Mouse (Mus musculus) yolk sac, embryonic 10.5 days (tissue): ENCODE data around the gene Dst.
"Not testable (repeated sequence)": the region's sequence is repeated elsewhere in the genome, so short reads cannot be mapped to it uniquely, and the experiment has no call there.

Source experiments
- DNase-seq: peaks from one replicate; pipeline ENCODE4 v3.0.0-alpha.2; 2017; ENCODE audit warnings: low spot score

Dst gene

DNA sequence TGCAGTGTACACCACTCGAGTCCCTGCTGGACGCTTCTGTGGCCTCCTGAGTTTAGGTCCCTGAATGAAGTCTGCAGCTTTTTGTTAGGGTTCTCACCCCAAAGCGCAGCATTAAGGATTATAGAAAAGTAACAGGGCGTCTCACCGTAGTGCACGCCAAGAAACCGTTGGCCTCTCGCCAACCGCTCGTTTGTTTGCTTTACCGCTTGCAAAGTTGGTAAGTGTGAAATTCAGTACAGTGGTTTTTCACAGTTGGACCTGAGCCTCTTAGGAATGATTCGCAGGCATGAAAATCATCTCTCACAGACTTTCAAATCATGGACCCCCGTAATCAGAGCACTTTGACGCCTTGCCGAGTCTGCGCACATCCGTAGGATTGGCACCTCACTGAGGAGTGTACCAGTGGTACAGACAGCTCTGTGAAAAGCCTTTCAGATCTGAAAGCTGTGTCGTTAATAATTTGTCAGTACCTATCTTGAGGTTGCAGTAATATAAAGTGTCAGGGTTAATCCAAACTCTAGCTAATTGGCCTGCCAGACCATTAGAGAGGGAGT lies 390.7 kb downstream of the Dst start:
- no peak for DNase-seq

DNA sequence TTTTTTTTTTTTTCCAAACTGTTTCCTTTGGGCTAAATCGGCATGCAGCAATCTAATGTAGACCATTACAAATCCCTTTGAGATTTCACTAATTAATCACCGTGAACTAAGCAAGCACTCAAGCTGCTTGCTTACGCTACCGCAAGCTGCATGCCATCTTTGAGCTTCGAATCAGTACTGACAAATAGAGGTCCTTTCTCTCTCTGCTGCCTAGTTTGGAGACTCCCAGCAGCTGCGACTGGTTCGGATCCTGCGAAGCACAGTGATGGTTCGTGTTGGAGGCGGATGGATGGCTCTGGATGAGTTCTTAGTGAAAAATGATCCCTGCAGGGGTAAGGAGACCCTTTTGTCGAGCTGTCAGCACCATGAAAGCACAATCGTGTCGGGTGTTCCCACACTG lies 391.5 kb downstream of the Dst start:
- DNase-seq = no peak

DNA sequence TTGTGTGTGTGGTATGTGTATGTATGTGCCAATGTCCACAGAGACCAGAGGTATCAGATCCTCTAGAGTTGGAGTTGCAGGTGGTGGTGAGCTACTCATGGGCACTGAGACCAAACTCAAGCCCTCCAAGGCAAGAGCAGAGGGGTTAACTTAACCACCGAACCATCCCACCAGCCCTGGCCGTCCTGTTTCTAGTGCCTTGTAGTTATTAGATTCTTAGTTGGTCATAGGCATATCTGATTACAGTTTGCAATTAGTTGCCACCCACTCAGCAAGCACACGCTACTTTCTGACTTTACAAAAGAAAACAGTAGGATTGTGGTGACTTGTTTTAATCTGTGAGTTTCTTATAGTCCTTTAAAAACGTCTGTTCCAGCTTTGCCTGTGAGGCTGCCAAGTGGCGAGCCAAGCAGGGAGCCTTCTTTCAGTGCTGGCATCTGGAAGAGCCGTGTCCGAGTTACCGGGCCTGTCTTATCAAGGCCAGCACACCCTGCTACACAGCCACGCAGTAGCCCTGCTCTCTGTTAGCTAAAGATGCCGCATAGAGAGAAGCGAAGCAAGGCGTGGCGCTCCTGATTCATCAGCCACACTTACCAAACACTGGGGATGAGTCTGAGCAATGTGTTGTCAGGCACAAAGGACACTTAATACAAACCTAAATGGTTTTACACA lies 392.4 kb downstream of the Dst start:
- no peak for DNase-seq

DNA sequence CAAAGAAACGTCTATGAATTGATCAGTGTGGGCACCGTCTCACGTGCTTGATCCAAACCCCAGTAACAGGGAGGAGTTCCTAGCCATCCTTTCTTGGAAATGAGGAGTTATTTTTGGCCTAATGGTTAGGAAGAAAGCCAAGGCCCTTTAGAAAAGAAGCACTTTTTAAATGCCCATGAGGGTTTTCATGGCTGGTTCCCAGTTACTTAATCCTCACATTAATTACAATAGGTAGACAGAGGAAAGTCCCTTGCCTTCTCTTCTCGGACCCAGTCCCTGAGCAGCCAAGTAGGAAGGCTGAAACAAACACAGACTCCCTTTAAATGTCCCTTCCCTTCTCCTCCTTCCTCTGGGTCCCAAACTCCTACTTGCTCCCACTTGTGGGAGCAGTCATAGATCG lies 396.2 kb downstream of the Dst start:
- DNase-seq = no peak

DNA sequence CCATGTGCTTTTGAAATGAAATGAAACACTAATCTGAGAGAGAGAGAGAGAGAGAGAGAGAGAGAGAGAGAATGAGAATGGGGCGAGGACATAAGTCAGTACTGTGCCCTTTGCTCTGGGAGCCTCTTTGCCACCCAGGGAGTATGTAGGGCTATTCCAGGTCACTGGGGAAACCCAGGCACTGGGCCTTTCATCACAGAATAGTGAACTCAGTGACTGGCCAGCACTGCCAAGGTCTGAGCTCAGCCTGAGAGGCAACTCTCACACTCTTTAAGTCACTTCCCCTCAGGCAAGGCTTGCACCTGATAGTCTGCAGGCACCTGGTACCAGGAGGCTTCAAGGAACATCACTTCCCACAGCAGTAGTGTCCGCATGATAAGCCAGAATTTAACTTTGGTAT lies 398.7 kb downstream of the Dst start:
- no peak for DNase-seq

DNA sequence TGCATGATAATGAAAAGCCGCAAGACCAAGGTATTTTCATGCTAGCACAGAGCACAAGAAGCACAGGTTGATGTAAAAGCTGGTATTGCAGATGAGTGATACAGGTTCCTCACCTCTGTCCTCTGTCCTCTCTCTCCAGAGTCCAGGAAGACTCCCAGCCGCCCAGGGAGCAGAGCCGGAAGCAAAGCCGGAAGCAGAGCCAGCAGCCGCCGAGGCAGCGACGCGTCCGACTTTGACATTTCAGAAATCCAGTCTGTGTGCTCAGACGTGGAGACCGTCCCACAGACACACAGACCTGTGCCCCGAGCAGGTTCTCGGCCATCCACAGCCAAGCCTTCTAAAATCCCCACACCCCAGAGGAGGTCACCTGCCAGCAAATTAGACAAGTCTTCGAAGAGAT lies 399.2 kb downstream of the Dst start:
- no peak for DNase-seq

DNA sequence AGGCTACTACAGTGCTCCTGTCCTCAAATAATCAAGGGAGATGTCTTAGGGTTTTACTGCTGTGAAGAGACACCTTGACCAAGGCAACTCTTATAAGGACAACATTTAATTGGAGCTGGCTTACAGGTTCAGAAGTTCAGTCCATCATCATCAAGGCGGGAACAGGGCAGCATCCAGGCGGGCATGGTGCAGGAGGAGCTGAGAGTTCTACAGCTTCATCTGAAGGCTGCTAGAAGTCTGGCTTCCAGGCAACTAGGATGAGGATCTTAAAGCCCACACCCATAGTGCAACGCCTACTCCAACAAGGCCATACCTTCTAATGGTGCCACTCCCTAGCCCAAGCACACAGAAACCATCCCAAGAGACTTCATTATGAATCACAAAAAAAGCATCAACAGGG lies 400.8 kb downstream of the Dst start:
- not testable (repeated sequence) for DNase-seq

DNA sequence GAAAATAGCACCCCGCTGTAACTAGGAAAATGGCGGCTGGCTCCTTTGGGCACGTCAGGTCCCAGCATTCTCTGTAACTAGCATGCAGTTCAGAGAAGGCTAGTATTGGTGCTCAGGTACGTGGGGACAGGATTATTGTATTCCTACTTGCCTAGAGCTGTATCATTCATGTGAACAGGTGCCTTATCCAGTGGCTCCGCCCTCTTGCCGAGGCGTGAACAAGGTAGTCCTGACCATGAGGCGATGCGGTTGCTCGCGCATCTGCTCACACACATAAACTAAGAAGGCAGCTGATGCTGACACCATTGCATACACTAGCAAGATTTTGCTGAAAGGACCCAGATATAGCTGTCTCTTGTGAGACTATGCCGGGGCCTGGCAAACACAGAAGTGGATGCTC lies 401.4 kb downstream of the Dst start:
- no peak for DNase-seq

DNA sequence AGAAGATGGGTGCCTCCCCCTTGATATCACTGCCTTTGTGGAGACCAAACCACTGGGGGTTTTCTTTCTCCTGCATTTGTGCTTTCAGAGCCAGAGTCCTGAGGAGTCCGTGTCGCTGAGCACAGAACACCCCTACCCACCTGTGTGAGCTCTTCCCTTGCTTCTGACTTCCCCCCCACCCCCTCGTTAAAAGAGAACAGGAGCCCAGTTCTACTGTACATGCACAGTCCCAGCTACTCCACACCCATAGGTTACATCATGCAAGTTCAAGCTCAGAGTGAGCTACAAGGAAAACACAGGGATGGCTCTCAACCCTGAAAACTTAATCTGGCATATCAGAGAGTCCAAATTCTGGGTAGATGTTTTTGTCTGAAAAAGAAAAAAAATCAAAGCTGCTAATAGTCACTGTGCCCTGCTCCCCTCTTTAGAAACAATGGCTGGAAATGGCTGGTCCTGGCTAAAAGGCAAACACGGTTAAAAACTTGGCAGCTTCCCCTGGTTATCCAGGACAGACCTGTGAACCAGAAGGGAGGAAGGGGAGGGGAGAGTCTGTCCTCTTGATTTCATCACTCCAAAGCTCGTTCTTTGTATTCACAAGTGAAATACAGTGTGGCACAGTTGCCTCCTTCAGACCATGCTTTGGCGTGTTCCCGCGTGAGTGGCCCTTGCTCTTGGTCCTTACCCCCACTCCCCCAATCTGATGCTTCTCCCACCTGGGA lies 402.7 kb downstream of the Dst start:
- DNase-seq = no peak

DNA sequence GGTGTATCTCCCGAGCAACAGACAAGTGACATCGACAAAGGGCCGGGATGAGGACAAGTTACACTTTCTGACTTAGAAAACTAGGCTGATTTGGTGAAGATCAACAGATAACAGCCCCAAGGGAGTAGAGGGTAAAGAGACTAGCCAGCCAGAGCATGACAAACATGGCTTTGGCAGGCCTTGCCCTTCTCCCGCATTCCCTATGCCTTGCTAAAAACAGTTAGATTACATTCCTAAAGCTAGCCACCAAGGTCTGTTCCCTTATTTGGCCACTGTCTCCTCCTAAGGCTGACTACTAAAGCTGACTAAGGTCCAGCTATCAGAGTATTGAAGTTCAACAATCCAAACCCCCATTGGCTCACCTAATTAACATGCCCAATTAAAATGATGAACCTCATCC lies 404.8 kb downstream of the Dst start:
- no peak for DNase-seq

DNA sequence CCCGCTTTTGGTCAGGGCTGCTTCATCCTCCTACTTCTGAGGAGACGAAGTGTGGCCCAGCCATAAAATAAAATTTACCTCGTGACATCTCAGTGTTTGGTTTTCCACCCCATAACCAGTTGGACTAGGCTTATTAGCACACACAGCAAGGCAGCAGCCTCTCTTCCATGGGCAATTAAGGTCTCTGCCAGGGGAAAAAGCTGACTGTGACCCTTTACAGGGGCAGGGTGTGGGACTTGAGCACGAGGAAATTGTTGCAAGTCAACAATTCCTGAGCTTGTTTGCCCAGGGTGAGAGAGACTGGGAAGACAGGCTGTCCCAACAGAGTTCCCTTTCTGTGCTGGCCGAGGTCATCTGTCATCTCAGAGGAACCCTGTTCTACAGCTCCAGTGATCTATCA lies 407.4 kb downstream of the Dst start:
- DNase-seq = peak; percentile 17

DNA sequence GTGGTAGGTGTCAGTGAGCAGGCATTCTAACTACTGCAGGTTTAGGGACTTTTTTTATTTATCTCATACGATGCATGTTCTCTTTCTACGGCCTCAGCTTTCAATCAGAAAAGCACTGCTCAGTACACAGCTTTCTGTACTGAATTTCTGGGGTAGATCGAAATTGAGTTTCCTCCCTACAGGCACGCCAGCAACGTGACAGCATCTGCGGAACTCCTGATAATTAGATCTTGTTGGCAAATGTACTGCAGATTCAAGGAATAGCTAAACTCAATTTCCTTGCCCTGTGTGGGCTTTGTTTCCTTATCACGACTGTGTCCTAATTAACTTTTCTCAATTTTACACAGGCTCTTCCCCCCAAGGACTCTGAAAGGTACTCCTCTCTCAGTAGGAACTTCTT lies 416.2 kb downstream of the Dst start:
- no peak for DNase-seq

DNA sequence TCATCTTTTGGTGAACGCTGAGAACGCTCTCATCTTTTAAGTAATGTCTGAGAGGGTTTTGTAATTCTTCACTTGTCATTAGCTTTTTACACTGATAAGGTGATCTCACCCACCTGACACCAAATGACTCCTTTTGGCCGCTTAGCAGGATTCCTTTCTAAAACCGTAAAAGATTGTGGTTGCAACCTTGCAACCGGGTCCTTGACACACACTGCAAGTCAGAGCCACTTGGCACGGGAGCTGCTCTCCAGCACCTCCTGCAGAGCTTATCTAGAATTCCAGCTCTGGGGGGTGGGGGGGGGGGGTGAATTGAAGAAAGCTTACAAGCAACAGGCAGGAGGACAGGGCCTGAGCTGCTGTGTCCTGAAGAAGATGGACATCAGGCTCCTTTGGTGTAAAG lies 420.6 kb downstream of the Dst start:
- DNase-seq = no peak

DNA sequence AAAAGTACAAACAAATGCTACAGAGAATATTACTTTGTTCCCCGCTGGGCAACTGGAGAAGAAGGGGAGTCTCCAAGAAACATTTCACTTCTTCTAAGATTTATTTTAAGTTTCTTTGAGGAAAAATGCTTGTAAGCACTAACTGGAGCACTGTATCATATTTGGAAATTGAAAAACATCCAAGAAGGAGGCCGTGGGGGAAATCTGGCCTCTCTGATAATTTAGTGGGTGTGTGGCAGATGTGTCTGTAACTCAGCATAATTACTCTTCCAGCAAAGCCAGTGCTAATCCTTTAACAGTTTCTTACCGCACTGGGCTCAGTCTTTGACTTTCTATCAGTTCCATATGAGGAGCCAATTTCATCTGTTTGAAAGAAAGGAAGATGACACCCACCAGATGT lies 423.7 kb downstream of the Dst start:
- DNase-seq = no peak
